Mouse (Mus musculus): ENCODE results near the gene Tril. TPM values are rescaled to one million over a fixed set of nuclear protein-coding genes. Genes with fewer than 3 reads are reported as not detected.

The Tril gene
- polyA plus RNA-seq, 1 experiment from 2014 or later = 4.5 TPM

DNA sequence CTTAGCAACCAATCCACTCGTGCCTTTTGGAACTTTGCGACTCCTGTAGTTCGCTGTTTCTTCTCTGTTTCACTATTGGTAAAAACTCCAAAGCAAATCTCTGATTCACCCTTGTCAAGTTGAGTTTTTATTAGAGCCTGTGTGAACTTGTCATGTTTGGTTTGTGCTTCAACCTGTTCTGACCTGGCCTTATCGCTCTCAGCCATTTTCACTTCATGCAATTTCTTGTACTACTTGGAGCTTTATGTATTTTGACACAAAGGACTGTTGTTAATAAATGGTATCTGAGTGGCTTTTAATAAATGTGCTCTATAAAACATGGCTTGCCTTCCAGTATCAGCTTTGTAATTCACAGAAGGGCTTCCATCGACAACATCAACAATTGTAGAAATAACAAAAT is 40.6 kb downstream of the Tril start:
- ATAC-seq (replicated peaks; ENCODE audit: low FRiP score) (no peak), DNase-seq (ENCODE audit: low spot score) (no peak)
- no peaks in the 10 kb centered on the region for H3K9me3 ChIP-seq (ENCODE audit: control insufficient read depth, low read length)
- H3K4me2 ChIP-seq = no peak overlapping the region
- H3K36me3 ChIP-seq (ENCODE audit: control insufficient read depth, insufficient read depth, low read length) = no peaks in the 10 kb centered on the region
- no peak overlapping the region for H3K27ac ChIP-seq (ENCODE audit: low read depth, low read length)
- no peaks in the 10 kb centered on the region for H3K4me1 ChIP-seq (replicated peaks; ENCODE audit: control insufficient read depth, insufficient read depth, low read length)
- WGBS = 89% methylated on average over 5 of the region's 5 CpGs
- no peaks in the 10 kb centered on the region for H3K27me3 ChIP-seq (replicated peaks; ENCODE audit: control insufficient read depth, insufficient read depth, low read length)
- no peak overlapping the region for H3K9ac ChIP-seq (ENCODE audit: low read depth, low read length)
- H3K4me3 ChIP-seq (ENCODE audit: low read depth, low read length) = no peak overlapping the region

GRCm38 (mm10) chr6:53779526-53779925 is 41.1 kb downstream of the Tril start:
- no peak for DNase-seq (ENCODE audit: low spot score)
- H3K4me3 ChIP-seq (ENCODE audit: low read depth, low read length) = no peak overlapping the region
- no peaks in the 10 kb centered on the region for H3K27me3 ChIP-seq (replicated peaks; ENCODE audit: control insufficient read depth, insufficient read depth, low read length)
- no peaks in the 10 kb centered on the region for H3K36me3 ChIP-seq (ENCODE audit: control insufficient read depth, insufficient read depth, low read length)
- no peak overlapping the region for H3K27ac ChIP-seq (ENCODE audit: low read depth, low read length)
- no peaks in the 10 kb centered on the region for H3K9me3 ChIP-seq (ENCODE audit: control insufficient read depth, low read length)
- ATAC-seq (replicated peaks; ENCODE audit: low FRiP score) = no peak
- 77% methylated on average over 7 of the region's 7 CpGs for WGBS
- no peak overlapping the region for H3K4me2 ChIP-seq
- no peaks in the 10 kb centered on the region for H3K4me1 ChIP-seq (replicated peaks; ENCODE audit: control insufficient read depth, insufficient read depth, low read length)
- no peak overlapping the region for H3K9ac ChIP-seq (ENCODE audit: low read depth, low read length)

DNA sequence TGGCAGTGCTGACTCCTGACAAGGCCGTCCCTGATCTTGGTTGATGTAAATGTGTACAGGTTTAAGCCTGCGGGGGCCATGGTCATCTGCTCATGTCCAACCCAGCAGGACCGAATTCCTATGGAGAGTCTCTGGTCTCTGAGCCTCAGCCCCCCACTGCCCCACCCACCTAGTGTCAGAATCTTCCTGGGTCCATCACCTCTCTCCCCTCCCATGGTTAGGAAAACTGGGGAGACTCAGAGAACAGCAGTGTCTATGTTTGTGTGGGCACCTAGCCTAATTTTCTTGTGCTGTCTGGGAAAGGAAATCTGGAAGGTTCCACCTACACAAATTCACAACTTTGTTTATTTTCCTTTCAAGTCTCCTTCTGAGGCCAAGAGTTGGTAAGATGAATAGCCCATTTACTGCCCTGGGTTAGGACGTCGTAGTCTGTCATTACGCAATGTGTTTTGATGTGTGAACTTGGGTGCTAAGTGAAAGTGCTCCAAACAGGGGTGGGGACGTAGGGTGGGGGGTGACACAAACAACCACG is 42.1 kb downstream of the Tril start:
- H3K4me1 ChIP-seq (replicated peaks; ENCODE audit: control insufficient read depth, insufficient read depth, low read length) = no peaks in the 10 kb centered on the region
- no peak for ATAC-seq (replicated peaks; ENCODE audit: low FRiP score)
- no peaks in the 10 kb centered on the region for H3K36me3 ChIP-seq (ENCODE audit: control insufficient read depth, insufficient read depth, low read length)
- WGBS = 59% methylated on average over 8 of the region's 8 CpGs
- H3K27me3 ChIP-seq (replicated peaks; ENCODE audit: control insufficient read depth, insufficient read depth, low read length) = no peaks in the 10 kb centered on the region
- DNase-seq (ENCODE audit: low spot score) = no peak
- no peak overlapping the region for H3K9ac ChIP-seq (ENCODE audit: low read depth, low read length)
- no peak overlapping the region for H3K4me2 ChIP-seq
- no peaks in the 10 kb centered on the region for H3K9me3 ChIP-seq (ENCODE audit: control insufficient read depth, low read length)
- H3K27ac ChIP-seq (ENCODE audit: low read depth, low read length) = no peak overlapping the region
- H3K4me3 ChIP-seq (ENCODE audit: low read depth, low read length) = no peak overlapping the region

DNA sequence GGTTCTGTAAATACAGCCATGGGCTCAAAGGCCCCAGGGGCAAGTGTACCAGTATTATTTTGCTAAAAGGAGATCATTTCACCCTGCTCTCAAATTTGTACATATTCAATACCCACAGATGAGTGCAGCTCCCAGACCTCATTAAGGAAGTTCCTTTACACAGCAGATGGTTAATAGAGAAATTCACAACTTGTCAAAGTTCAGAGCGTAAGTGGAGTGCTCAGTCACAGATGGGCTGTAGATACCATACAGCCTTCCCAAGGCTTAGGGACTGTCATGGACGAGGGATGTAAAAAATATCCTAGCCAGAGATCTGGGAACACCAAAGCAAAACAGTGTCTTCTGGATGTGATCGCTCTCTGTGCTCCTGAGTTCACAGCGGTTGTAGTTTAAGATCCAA is 52.4 kb downstream of the Tril start:
- no peak for ATAC-seq (replicated peaks; ENCODE audit: low FRiP score)
- Histone ChIP-seq H3K4me1 (replicated peaks; ENCODE audit: control insufficient read depth, insufficient read depth, low read length) (no peaks in the 10 kb centered on the region), H3K36me3 (ENCODE audit: control insufficient read depth, insufficient read depth, low read length) (no peaks in the 10 kb centered on the region), H3K4me3 (ENCODE audit: low read depth, low read length) (no peak overlapping the region), H3K27ac (ENCODE audit: low read depth, low read length) (no peak overlapping the region), H3K4me2 (no peak overlapping the region), H3K27me3 (replicated peaks; ENCODE audit: control insufficient read depth, insufficient read depth, low read length) (no peaks in the 10 kb centered on the region), H3K9ac (ENCODE audit: low read depth, low read length) (no peak overlapping the region), H3K9me3 (ENCODE audit: control insufficient read depth, low read length) (no peaks in the 10 kb centered on the region)
- 89% methylated on average over 4 of the region's 4 CpGs for WGBS
- no peak for DNase-seq (ENCODE audit: low spot score)

DNA sequence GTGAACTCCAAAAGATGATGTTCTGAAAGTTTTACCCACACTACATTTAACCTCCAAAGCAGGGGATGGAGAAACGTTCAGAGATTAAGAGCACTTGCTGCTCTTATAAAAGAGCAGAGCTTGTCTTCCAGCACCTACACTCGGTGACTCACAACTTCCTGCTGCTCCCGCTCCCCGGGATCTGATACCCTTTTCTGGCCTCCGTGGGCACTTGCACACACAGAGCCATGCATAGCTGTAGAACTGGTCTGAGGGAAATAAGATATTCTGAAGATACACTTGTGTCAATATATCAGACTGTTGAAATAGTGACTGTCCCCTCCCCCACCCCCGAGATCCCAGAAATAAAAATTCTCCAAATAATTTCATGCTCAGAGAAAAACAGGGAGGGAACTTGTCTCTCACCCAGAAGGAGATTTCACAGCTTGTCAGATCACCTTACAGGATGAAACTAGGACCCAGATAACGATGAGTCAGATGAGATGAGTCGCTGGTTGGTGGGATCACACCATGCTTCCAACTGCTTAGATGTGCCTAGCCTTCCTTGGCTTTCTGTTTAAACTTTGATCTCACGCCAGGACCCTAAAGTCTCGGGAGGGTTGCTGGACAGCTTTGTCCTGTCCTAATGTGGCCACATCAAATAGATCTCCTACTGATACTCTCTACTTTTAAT is 54.3 kb downstream of the Tril start:
- Histone ChIP-seq H3K36me3 (ENCODE audit: control insufficient read depth, insufficient read depth, low read length) (no peaks in the 10 kb centered on the region), H3K9ac (ENCODE audit: low read depth, low read length) (no peak overlapping the region), H3K4me3 (ENCODE audit: low read depth, low read length) (no peak overlapping the region), H3K9me3 (ENCODE audit: control insufficient read depth, low read length) (no peaks in the 10 kb centered on the region), H3K27ac (ENCODE audit: low read depth, low read length) (no peak overlapping the region), H3K27me3 (replicated peaks; ENCODE audit: control insufficient read depth, insufficient read depth, low read length) (no peaks in the 10 kb centered on the region), H3K4me2 (no peak overlapping the region), H3K4me1 (replicated peaks; ENCODE audit: control insufficient read depth, insufficient read depth, low read length) (no peaks in the 10 kb centered on the region)
- no peak for DNase-seq (ENCODE audit: low spot score)
- WGBS = 32% methylated on average over 10 of the region's 10 CpGs
- no peak for ATAC-seq (replicated peaks; ENCODE audit: low FRiP score)

GRCm38 (mm10) chr6:53765731-53766130 is 54.9 kb downstream of the Tril start:
- no peak overlapping the region for H3K4me3 ChIP-seq (ENCODE audit: low read depth, low read length)
- H3K27me3 ChIP-seq (replicated peaks; ENCODE audit: control insufficient read depth, insufficient read depth, low read length) = no peaks in the 10 kb centered on the region
- no peaks in the 10 kb centered on the region for H3K36me3 ChIP-seq (ENCODE audit: control insufficient read depth, insufficient read depth, low read length)
- DNase-seq (ENCODE audit: low spot score) (no peak), ATAC-seq (replicated peaks; ENCODE audit: low FRiP score) (no peak)
- no peak overlapping the region for H3K9ac ChIP-seq (ENCODE audit: low read depth, low read length)
- no peaks in the 10 kb centered on the region for H3K4me1 ChIP-seq (replicated peaks; ENCODE audit: control insufficient read depth, insufficient read depth, low read length)
- no peak overlapping the region for H3K27ac ChIP-seq (ENCODE audit: low read depth, low read length)
- no peak overlapping the region for H3K4me2 ChIP-seq
- WGBS = 64% methylated on average over 8 of the region's 8 CpGs
- H3K9me3 ChIP-seq (ENCODE audit: control insufficient read depth, low read length) = no peaks in the 10 kb centered on the region

Other genes starting within 250 kb of the Tril start
- gene Cpvl, start 157.8 kb upstream of the Tril start, polyA plus RNA-seq (2014; fragmentation: Nextera tagmentation; extraction: Ambion mirVana) = not detected in 2 replicates
- gene Chn2, start 218.7 kb upstream of the Tril start, polyA plus RNA-seq (2014; fragmentation: Nextera tagmentation; extraction: Ambion mirVana) = 5.5 and 6.6 TPM in 2 replicates

Data from liver, embryonic 11.5 days (tissue).